In genomic region chr1:54832765-54833164, GRCm38 (mm10) we compare ENCODE assay signal across 8 mouse cellular contexts.
DNase-seq lines count a peak whose midpoint lies in the region; ATAC-seq and TF ChIP-seq lines count a peak whose summit lies in the region.
"Had no signal": no experiment of that assay in that cellular context is flagged by ENCODE, and none has a peak within 500 bp of the region (broad histone marks: within the 10 kb centered on the region; RNA-seq: fewer than 3 reads in every experiment).

No protein-coding gene starts in this region.

- POLR2A ChIA-PET in Patski (lab: Charles Lee), result no interaction called here

- no peak overlapping the region for H3K4me2 ChIP-seq in kidney, embryonic 16.5 days (replicated peaks; ENCODE audit: low read depth, low read length)
- H3K4me2 ChIP-seq in kidney, embryonic 15.5 days, result no peak overlapping the region
- no peak overlapping the region for H3K4me2 ChIP-seq in forebrain, embryonic 15.5 days (replicated peaks)
- H3K4me2 ChIP-seq in midbrain, embryonic 12.5 days (replicated peaks), result no peak overlapping the region

- H3K27me3 ChIP-seq in kidney, embryonic 16.5 days (ENCODE audit: insufficient read depth, low read length), result no peaks in the 10 kb centered on the region
- no peaks in the 10 kb centered on the region for H3K27me3 ChIP-seq in kidney, embryonic 15.5 days
- H3K27me3 ChIP-seq in Patski, result no peaks in the 10 kb centered on the region
- no peaks in the 10 kb centered on the region for H3K27me3 ChIP-seq in forebrain, embryonic 15.5 days
- no peaks in the 10 kb centered on the region for H3K27me3 ChIP-seq in midbrain, embryonic 12.5 days

- in situ Hi-C loops in Patski (cut with MboI; ENCODE audit: low pct_unique_long_range_greater_than_20kb), result loop anchor here (5.0 kb wide), 2 partner anchors 90 to 145 kb away; no protein-coding TSS in a partner anchor

- H3K4me3 ChIP-seq in kidney, embryonic 16.5 days (ENCODE audit: low read length), result no peak overlapping the region
- H3K4me3 ChIP-seq in kidney, embryonic 15.5 days (replicated peaks), result no peak overlapping the region
- no peak overlapping the region for H3K4me3 ChIP-seq in forebrain, embryonic 15.5 days
- H3K4me3 ChIP-seq in midbrain, embryonic 12.5 days, result no peak overlapping the region

- no peaks in the 10 kb centered on the region for H3K4me1 ChIP-seq in kidney, embryonic 16.5 days (ENCODE audit: insufficient read depth, low read length)
- H3K4me1 ChIP-seq in kidney, embryonic 15.5 days, result peaks cover 9% of the 10 kb centered on the region; the same call in 1 of the 2 replicates
- peaks cover 6% of the 10 kb centered on the region for H3K4me1 ChIP-seq in forebrain, embryonic 15.5 days
- no peaks in the 10 kb centered on the region for H3K4me1 ChIP-seq in midbrain, embryonic 12.5 days

- no peak overlapping the region for H3K27ac ChIP-seq in kidney, embryonic 16.5 days (ENCODE audit: low read length)
- H3K27ac ChIP-seq in kidney, embryonic 15.5 days, result no peak overlapping the region
- H3K27ac ChIP-seq in forebrain, embryonic 15.5 days (replicated peaks), result no peak overlapping the region
- no peak overlapping the region for H3K27ac ChIP-seq in midbrain, embryonic 12.5 days (replicated peaks)
- H3K27ac ChIP-seq: macrophage had no signal

- no peak overlapping the region for H3K9ac ChIP-seq in kidney, embryonic 16.5 days (replicated peaks; ENCODE audit: low read length)
- no peak overlapping the region for H3K9ac ChIP-seq in kidney, embryonic 15.5 days
- H3K9ac ChIP-seq in forebrain, embryonic 15.5 days (replicated peaks), result no peak overlapping the region
- H3K9ac ChIP-seq in midbrain, embryonic 12.5 days (replicated peaks), result no peak overlapping the region

- 0% methylated on average over 1 of the region's 1 CpGs for WGBS in kidney, embryonic 16.5 days
- WGBS in kidney, embryonic 15.5 days, result 0% methylated on average over 1 of the region's 1 CpGs
- 3% methylated on average over 1 of the region's 1 CpGs for WGBS in forebrain, embryonic 15.5 days
- 0% methylated on average over 1 of the region's 1 CpGs for WGBS in midbrain, embryonic 12.5 days

- peak; percentile 46 for TF ChIP-seq CTCF in Patski (IDR thresholded peaks at IDR 0.05)

- peak; percentile 57; the same call in 1 of the 2 replicates for ATAC-seq in kidney, embryonic 16.5 days (ENCODE audit: low FRiP score, low TSS enrichment)
- ATAC-seq in kidney, embryonic 15.5 days (replicated peaks; ENCODE audit: low FRiP score), result no peak
- ATAC-seq in Patski, result no peak
- ATAC-seq in forebrain, embryonic 15.5 days (replicated peaks), result peak; percentile 65
- ATAC-seq in midbrain, embryonic 12.5 days (ENCODE audit: low FRiP score, low read depth), result peak; percentile 52; the same call in 1 of the 2 replicates

- H3K9me3 ChIP-seq in kidney, embryonic 16.5 days (ENCODE audit: low read length), result no peaks in the 10 kb centered on the region
- no peaks in the 10 kb centered on the region for H3K9me3 ChIP-seq in kidney, embryonic 15.5 days (replicated peaks)
- no peaks in the 10 kb centered on the region for H3K9me3 ChIP-seq in forebrain, embryonic 15.5 days
- no peaks in the 10 kb centered on the region for H3K9me3 ChIP-seq in midbrain, embryonic 12.5 days

- H3K36me3 ChIP-seq in kidney, embryonic 16.5 days (ENCODE audit: insufficient read depth, low read length), result no peaks in the 10 kb centered on the region
- H3K36me3 ChIP-seq in kidney, embryonic 15.5 days, result no peaks in the 10 kb centered on the region
- H3K36me3 ChIP-seq in forebrain, embryonic 15.5 days, result no peaks in the 10 kb centered on the region
- no peaks in the 10 kb centered on the region for H3K36me3 ChIP-seq in midbrain, embryonic 12.5 days

- CTCF ChIA-PET in Patski (lab: Charles Lee), result interaction anchor here (1.0 to 1.7 kb wide), 4 partner anchors 9 to 136 kb away, joined by 3 to 7 read pairs (median 4); no protein-coding TSS in a partner anchor

- peak; percentile 82 for DNase-seq in CD4-positive, CD25-positive, alpha-beta regulatory T cell, adult 2 months (ENCODE audit: low read depth, low spot score)
- no peak for DNase-seq in Patski (ENCODE audit: low read depth, low spot score)
- no peak for DNase-seq in yolk sac, embryonic 10.5 days (ENCODE audit: low spot score)

Comparison
In these comparisons a context has a peak if more than half of its experiments do, and no peak if none do; other contexts are left out.
1. ATAC-seq: peak in kidney, embryonic 16.5 days (single experiment), forebrain, embryonic 15.5 days (single experiment) and midbrain, embryonic 12.5 days (single experiment); none in kidney, embryonic 15.5 days (single experiment) and Patski (single experiment).